Mouse (Mus musculus) frontal cortex, adult (tissue): ENCODE measurements at regions not wholly inside any gene's neighbourhood (a gene's known extent, or its start where the extent isn't known, plus 50 kb on each side); places are given as distances from the start of the nearest gene placed in this dataset.

Source experiments
- ATAC-seq: cut with Nextera tagmentation; 2 replicates; pipeline ENCODE4 v1.9.2; 2017; ENCODE audit warnings: mild to moderate bottlenecking, moderate library complexity, mixed read lengths; ENCODE audit not compliant: low TSS enrichment

DNA sequence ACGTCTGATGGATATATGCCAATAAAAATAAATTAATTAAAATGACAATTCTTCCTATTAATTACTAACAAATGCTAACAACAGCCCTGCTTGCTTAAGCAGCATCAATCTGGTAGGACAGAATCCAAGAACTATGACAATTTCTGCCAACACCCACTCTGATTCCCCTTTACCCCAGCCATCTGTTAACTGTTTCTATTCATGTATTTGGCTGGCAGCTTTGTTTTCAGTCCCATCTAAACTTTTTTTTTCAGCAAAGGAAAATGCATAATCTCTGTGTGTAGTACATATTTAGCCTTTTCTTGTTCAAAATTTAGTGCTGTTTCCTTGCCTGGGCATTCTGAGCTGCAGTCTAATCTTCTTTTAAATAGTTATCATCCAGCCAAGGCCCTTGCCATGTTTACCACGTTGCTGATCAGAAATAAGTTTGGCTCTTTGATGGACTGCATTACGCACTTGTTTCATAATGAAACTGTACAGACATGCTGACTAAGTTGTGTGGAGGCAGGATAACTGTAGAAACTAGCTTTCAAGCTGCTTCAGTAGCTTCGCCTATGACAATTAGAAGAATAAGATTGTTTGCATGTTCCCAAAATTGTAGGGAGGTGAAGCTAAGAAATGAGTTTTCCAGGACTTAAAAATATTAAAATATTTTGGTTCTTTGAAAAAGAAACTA lies 67.6 kb downstream of the 4930550L24Rik start:
- ATAC-seq: peak; percentile 77
